In genomic region chr16:85133057-85133456, GRCm38 (mm10) we compare ENCODE assay signal across 11 mouse cellular contexts. TPM values are rescaled to one million over a fixed set of nuclear protein-coding genes. Genes with fewer than 3 reads are reported as not detected.
A peak's percentile ranks its signal among the peaks of the same experiment; 100 is the strongest.
DNase-seq lines count a peak whose midpoint lies in the region; ATAC-seq and TF ChIP-seq lines count a peak whose summit lies in the region.
"Had no signal": no experiment of that assay in that cellular context is flagged by ENCODE, and none has a peak within 500 bp of the region (broad histone marks: within the 10 kb centered on the region; RNA-seq: fewer than 3 reads in every experiment).

No protein-coding gene starts in this region.

- peaks cover 23% of the 10 kb centered on the region for H3K4me1 ChIP-seq in brown adipose tissue, adult 24 weeks (ENCODE audit: control insufficient read depth, insufficient read depth, insufficient read length, low read length)
- peaks cover 47% of the 10 kb centered on the region for H3K4me1 ChIP-seq in liver, embryonic 12.5 days

- peak overlapping the region; percentile 81 for H3K27ac ChIP-seq in gastrocnemius, adult 2 months
- peak overlapping the region; percentile 61 for H3K27ac ChIP-seq in layer of hippocampus, adult 2 months
- peak overlapping the region; percentile 77 for H3K27ac ChIP-seq in brown adipose tissue, adult 24 weeks (replicated peaks; ENCODE audit: low read depth, low read length)
- peak overlapping the region; percentile 60 for H3K27ac ChIP-seq in liver, embryonic 12.5 days
- H3K27ac ChIP-seq: midbrain, embryonic 13.5 days had no signal

- 64% methylated on average over 8 of the region's 8 CpGs for WGBS in liver, embryonic 12.5 days (ENCODE audit: insufficient replicate concordance)

- ATAC-seq in liver, embryonic 12.5 days, result no peak
- ATAC-seq: midbrain, embryonic 13.5 days had no signal

- H3K4me3 ChIP-seq in gastrocnemius, adult 2 months, result peak overlapping the region; percentile 70
- H3K4me3 ChIP-seq in layer of hippocampus, adult 2 months, result no peak overlapping the region
- H3K4me3 ChIP-seq in brown adipose tissue, adult 24 weeks (ENCODE audit: insufficient read depth, low read depth, low read length), result peak overlapping the region; percentile 55; the same call in 1 of the 2 replicates
- H3K4me3 ChIP-seq in liver, embryonic 12.5 days, result no peak overlapping the region
- H3K4me3 ChIP-seq: midbrain, embryonic 13.5 days had no signal

- no peak for DNase-seq in gastrocnemius, adult 2 months
- DNase-seq in gastrocnemius, postnatal 10 days, result no peak
- no peak for DNase-seq in layer of hippocampus, adult 2 months (ENCODE audit: low spot score in 2 of 2)
- no peak for DNase-seq in layer of hippocampus, adult 9-11 months
- DNase-seq in urinary bladder, postnatal 25 days (ENCODE audit: low spot score), result no peak
- DNase-seq in cerebellum, adult 8-10 months, result no peak
- DNase-seq: cerebellum, adult 9-11 months; thymus, adult 2 months had no signal

- no peaks in the 10 kb centered on the region for H3K27me3 ChIP-seq in liver, embryonic 12.5 days (replicated peaks)
- H3K27me3 ChIP-seq: midbrain, embryonic 13.5 days had no signal

- no peak overlapping the region for H3K9ac ChIP-seq in liver, embryonic 12.5 days
- H3K9ac ChIP-seq: midbrain, embryonic 13.5 days had no signal

- H3K4me2 ChIP-seq in liver, embryonic 12.5 days, result peak overlapping the region; percentile 24; the same call in 1 of the 2 replicates
- H3K4me2 ChIP-seq: midbrain, embryonic 13.5 days had no signal

- intact Hi-C loops in gastrocnemius, adult 2 months (cut with DNase I), result loop anchor here (5.0 kb wide), 1 partner anchor 39 kb away; the partner anchor contains the start of gene App

- no peaks in the 10 kb centered on the region for H3K36me3 ChIP-seq in liver, embryonic 12.5 days

- no peak for TF ChIP-seq CTCF in gastrocnemius, adult 2 months (IDR thresholded peaks at IDR 0.05)
- no peak for TF ChIP-seq CTCF in layer of hippocampus, adult 2 months (conservative IDR thresholded peaks at IDR 0.05)

- no peaks in the 10 kb centered on the region for H3K9me3 ChIP-seq in liver, embryonic 12.5 days (replicated peaks)
- H3K9me3 ChIP-seq: midbrain, embryonic 13.5 days had no signal

RNA-seq across cellular contexts. Expression of gene App, which starts 40.5 kb away (rescaled TPM):
- total RNA-seq in gastrocnemius, adult 2 months (2021), result 100 to 1,000 TPM in 1 of 2 experiments, 10 to 100 TPM in 1; 66.5 to 103 TPM
- total RNA-seq in gastrocnemius, postnatal 10 days (2021), result 100 to 1,000 TPM; 188 to 221 TPM
- 1,000 to 10,000 TPM; 1,175 to 1,228 TPM for total RNA-seq in layer of hippocampus, adult 2 months (2021)
- 71.4 and 80.5 TPM in 2 replicates for polyA plus RNA-seq in brown adipose tissue, adult 24 weeks (2012; ENCODE audit: insufficient read depth, insufficient read length, missing spikeins)
- polyA plus RNA-seq in liver, embryonic 12.5 days (2016; fragmentation: Nextera tagmentation; extraction: Ambion mirVana), result 26.1 and 26.2 TPM in 2 replicates

Comparison
In these comparisons a context has a peak if more than half of its experiments do, and no peak if none do; other contexts are left out.
1. H3K4me3 ChIP-seq: peak in gastrocnemius, adult 2 months (single experiment) and brown adipose tissue, adult 24 weeks (single experiment); none in layer of hippocampus, adult 2 months (single experiment) and liver, embryonic 12.5 days (single experiment).
2. RNA of gene App, which starts 40.5 kb away (total RNA-seq): 1,175 to 1,228 TPM in layer of hippocampus, adult 2 months; 188 to 221 TPM in gastrocnemius, postnatal 10 days and 66.5 to 103 TPM in gastrocnemius, adult 2 months; every median in the first group is over 4 times any median in the second.
3. Peak in every context shown above with its lines, with median percentiles within 50 percentile points of each other: H3K27ac ChIP-seq.